Mouse (Mus musculus) kidney, adult 2 months (tissue): ENCODE results near the gene Osmr.

ENCODE experiments used
- CTCF ChIP-seq: fragments of 200-500 bp; conservative IDR thresholded peaks from 2 replicates; pipeline ENCODE4 v1.5.1; 2011; ENCODE audit warnings: low read depth, mild to moderate bottlenecking, control low read depth, low read length, moderate library complexity, mixed read lengths; ENCODE audit not compliant: insufficient read depth, insufficient read length
- POLR2A ChIP-seq: fragments of 200-500 bp; IDR thresholded peaks from one replicate; pipeline ENCODE4 v1.6.1; 2011; ENCODE audit warnings: low read depth, low read length, control low read depth

DNA sequence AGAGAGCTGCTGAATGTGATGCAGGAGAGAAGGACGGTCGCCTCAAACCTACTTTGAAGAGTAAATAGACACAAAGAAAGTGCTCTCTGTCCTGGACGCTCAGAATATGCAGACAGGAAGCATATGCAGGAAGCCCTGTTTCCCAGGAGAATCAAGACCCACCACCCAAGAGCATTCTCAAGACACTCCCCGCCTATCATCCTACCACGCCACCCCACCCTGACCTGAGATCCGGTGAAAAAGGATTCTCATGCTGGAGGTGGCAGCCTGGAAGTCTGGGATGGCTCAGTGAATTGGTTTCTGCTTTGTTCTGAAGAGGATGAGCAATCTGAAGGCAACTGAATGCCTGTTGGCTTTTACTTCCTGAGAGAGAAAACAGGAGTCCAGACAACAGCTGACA lies 26.5 kb upstream of the Osmr start:
- no peak for TF ChIP-seq POLR2A
- TF ChIP-seq CTCF = no peak
